In genomic region chr15:100954751-100955150, GRCm38 (mm10) we compare ENCODE assay signal across 27 mouse cellular contexts.
DNase-seq lines count a peak whose midpoint lies in the region; ATAC-seq and TF ChIP-seq lines count a peak whose summit lies in the region.
"Had no signal": no experiment of that assay in that cellular context is flagged by ENCODE, and none has a peak within 500 bp of the region (broad histone marks: within the 10 kb centered on the region; RNA-seq: fewer than 3 reads in every experiment).

No protein-coding gene starts in this region.

- no peak for DNase-seq in embryonic facial prominence, embryonic 10.5 days (ENCODE audit: low spot score)
- no peak for DNase-seq in left cerebral cortex, adult 2 months (ENCODE audit: extremely low spot score in 1 of 2, low spot score in 2 of 2)
- DNase-seq in left cerebral cortex, postnatal 14 days (ENCODE audit: low spot score in 2 of 2), result no peak
- DNase-seq in cerebellum, postnatal 10 days, result peak; percentile 35 to 48
- DNase-seq in neural tube, embryonic 10.5 days (ENCODE audit: extremely low spot score, low spot score), result no peak
- DNase-seq in urinary bladder, postnatal 14 days (ENCODE audit: low spot score), result no peak
- DNase-seq: adrenal gland, postnatal 10 days; forebrain, postnatal 0 days; heart, postnatal 10 days; kidney, adult 18-20 months; kidney, postnatal 25 days; layer of hippocampus, postnatal 36 days; liver; lung, adult 2 months; lung, postnatal 14 days; midbrain, embryonic 14.5 days; retina, postnatal 1 day; right cerebral cortex, postnatal 14 days; thymus, postnatal 14 days had no signal

- H3K4me1 ChIP-seq in embryonic facial prominence, embryonic 13.5 days, result peaks cover 2% of the 10 kb centered on the region; the same call in 1 of the 2 replicates
- peaks cover 6% of the 10 kb centered on the region; the same call in 1 of the 2 replicates for H3K4me1 ChIP-seq in embryonic facial prominence, embryonic 10.5 days
- H3K4me1 ChIP-seq: heart, embryonic 13.5 days; kidney, embryonic 15.5 days; stomach, embryonic 15.5 days had no signal

- intact Hi-C loops in left cerebral cortex, adult 2 months (cut with DNase I), result no loop called here
- intact Hi-C loops in left cerebral cortex, postnatal 14 days (cut with DNase I), result no loop called here

- H3K36me3 ChIP-seq in embryonic facial prominence, embryonic 13.5 days, result no peaks in the 10 kb centered on the region
- no peaks in the 10 kb centered on the region for H3K36me3 ChIP-seq in embryonic facial prominence, embryonic 10.5 days (replicated peaks)
- H3K36me3 ChIP-seq: heart, embryonic 13.5 days; hindbrain, embryonic 15.5 days; kidney, embryonic 15.5 days; neural tube, embryonic 15.5 days; stomach, embryonic 15.5 days had no signal

- 78% methylated on average over 16 of the region's 16 CpGs for whole genome bisulfite sequencing in embryonic facial prominence, embryonic 13.5 days
- WGBS in embryonic facial prominence, embryonic 10.5 days, result 81% methylated on average over 16 of the region's 16 CpGs

- 0 out of 2 replicates have a peak overlapping the region, but pooled peaks have one; percentile 16 for H3K27ac ChIP-seq in embryonic facial prominence, embryonic 13.5 days
- no peak overlapping the region for H3K27ac ChIP-seq in embryonic facial prominence, embryonic 10.5 days (replicated peaks)
- peak overlapping the region; percentile 3; the same call in 1 of the 2 replicates for H3K27ac ChIP-seq in left cerebral cortex, adult 2 months
- H3K27ac ChIP-seq: heart, embryonic 13.5 days; hindbrain, embryonic 15.5 days; kidney, embryonic 15.5 days; liver, embryonic 14.5 days; neural tube, embryonic 15.5 days; stomach, embryonic 15.5 days had no signal

- H3K9me3 ChIP-seq in embryonic facial prominence, embryonic 13.5 days, result no peaks in the 10 kb centered on the region
- no peaks in the 10 kb centered on the region for H3K9me3 ChIP-seq in embryonic facial prominence, embryonic 10.5 days
- H3K9me3 ChIP-seq: heart, embryonic 13.5 days; hindbrain, embryonic 15.5 days; kidney, embryonic 15.5 days; neural tube, embryonic 15.5 days; stomach, embryonic 15.5 days had no signal

- TF ChIP-seq CTCF in left cerebral cortex, adult 2 months (IDR thresholded peaks at IDR 0.05), result no peak

- H3K4me2 ChIP-seq in embryonic facial prominence, embryonic 13.5 days, result no peak overlapping the region
- H3K4me2 ChIP-seq: heart, embryonic 13.5 days; hindbrain, embryonic 15.5 days; kidney, embryonic 15.5 days; neural tube, embryonic 15.5 days; stomach, embryonic 15.5 days had no signal

- H3K4me3 ChIP-seq in embryonic facial prominence, embryonic 13.5 days, result no peak overlapping the region
- H3K4me3 ChIP-seq in embryonic facial prominence, embryonic 10.5 days, result no peak overlapping the region
- no peak overlapping the region for H3K4me3 ChIP-seq in left cerebral cortex, adult 2 months
- H3K4me3 ChIP-seq: heart, embryonic 13.5 days; hindbrain, embryonic 15.5 days; kidney, embryonic 15.5 days; neural tube, embryonic 15.5 days; stomach, embryonic 15.5 days had no signal

- no peak for ATAC-seq in embryonic facial prominence, embryonic 13.5 days (ENCODE audit: insufficient number of reproducible peaks, insufficient read depth, low FRiP score, low TSS enrichment, low read depth)
- ATAC-seq: forebrain, postnatal 0 days; Patski had no signal

- H3K9ac ChIP-seq in embryonic facial prominence, embryonic 13.5 days, result no peak overlapping the region
- H3K9ac ChIP-seq: forebrain, postnatal 0 days; heart, embryonic 13.5 days; hindbrain, embryonic 15.5 days; kidney, embryonic 15.5 days; liver, embryonic 14.5 days; neural tube, embryonic 15.5 days; stomach, embryonic 15.5 days had no signal

- H3K27me3 ChIP-seq in embryonic facial prominence, embryonic 13.5 days, result no peaks in the 10 kb centered on the region
- H3K27me3 ChIP-seq in embryonic facial prominence, embryonic 10.5 days (replicated peaks; ENCODE audit: low read depth, poor library complexity, severe bottlenecking), result no peaks in the 10 kb centered on the region
- H3K27me3 ChIP-seq: hindbrain, embryonic 15.5 days; kidney, embryonic 15.5 days; neural tube, embryonic 15.5 days; Patski; stomach, embryonic 15.5 days had no signal

Comparison
In these comparisons a context has a peak if more than half of its experiments do, and no peak if none do; other contexts are left out.
1. DNase-seq: peak in cerebellum, postnatal 10 days (2 of 2); none in embryonic facial prominence, embryonic 10.5 days (single experiment), left cerebral cortex, adult 2 months (0 of 2), left cerebral cortex, postnatal 14 days (0 of 2), neural tube, embryonic 10.5 days (single experiment) and urinary bladder, postnatal 14 days (single experiment).